In the genomic region with DNA sequence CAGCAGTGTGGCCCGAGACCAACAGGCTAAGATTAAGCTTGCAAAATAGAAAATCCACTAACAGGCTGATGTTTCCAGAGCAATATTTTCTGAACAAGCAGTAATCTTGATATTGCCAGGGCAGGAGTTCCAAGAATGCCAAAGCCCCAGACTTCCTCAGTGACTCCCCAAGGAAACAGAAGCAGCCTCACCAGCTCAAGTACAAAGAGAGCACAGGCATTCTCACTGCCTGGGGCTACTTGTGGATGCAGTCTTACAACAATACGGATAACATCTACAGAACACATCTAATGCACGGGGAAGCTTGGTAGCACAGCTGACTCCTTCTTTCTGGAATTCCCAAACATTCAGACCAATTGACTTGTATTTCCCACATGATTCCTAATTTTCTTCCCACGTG, we compare ENCODE assay signal across 23 mouse cellular contexts.
DNase-seq lines count a peak whose midpoint lies in the region; ATAC-seq lines count a peak whose summit lies in the region.
"Had no signal": no experiment of that assay in that cellular context is flagged by ENCODE, and none has a peak within 500 bp of the region (broad histone marks: within the 10 kb centered on the region; RNA-seq: fewer than 3 reads in every experiment).

No protein-coding gene starts in this region.

- no peak overlapping the region for H3K4me3 ChIP-seq in embryonic facial prominence, embryonic 11.5 days (ENCODE audit: low read depth, low read length)
- no peak overlapping the region for H3K4me3 ChIP-seq in embryonic facial prominence, embryonic 10.5 days
- H3K4me3 ChIP-seq in midbrain, embryonic 11.5 days (ENCODE audit: low read depth, low read length) = no peak overlapping the region
- H3K4me3 ChIP-seq in midbrain, embryonic 10.5 days = no peak overlapping the region
- H3K4me3 ChIP-seq in limb, embryonic 10.5 days = no peak overlapping the region
- H3K4me3 ChIP-seq: embryonic facial prominence, embryonic 15.5 days; hindbrain, embryonic 10.5 days; hindbrain, embryonic 15.5 days had no signal

- H3K9ac ChIP-seq in embryonic facial prominence, embryonic 11.5 days (replicated peaks; ENCODE audit: low read length) = no peak overlapping the region
- no peak overlapping the region for H3K9ac ChIP-seq in midbrain, embryonic 11.5 days (ENCODE audit: low read length)
- H3K9ac ChIP-seq: embryonic facial prominence, embryonic 15.5 days; hindbrain, embryonic 15.5 days had no signal

- no peak overlapping the region for H3K4me2 ChIP-seq in embryonic facial prominence, embryonic 11.5 days (ENCODE audit: low read depth, low read length)
- no peak overlapping the region for H3K4me2 ChIP-seq in midbrain, embryonic 11.5 days
- H3K4me2 ChIP-seq: embryonic facial prominence, embryonic 15.5 days; heart, embryonic 11.5 days; hindbrain, embryonic 15.5 days had no signal

- H3K36me3 ChIP-seq in embryonic facial prominence, embryonic 11.5 days (replicated peaks; ENCODE audit: control insufficient read depth, insufficient read depth, low read depth, low read length) = no peaks in the 10 kb centered on the region
- no peaks in the 10 kb centered on the region for H3K36me3 ChIP-seq in embryonic facial prominence, embryonic 10.5 days (replicated peaks)
- no peaks in the 10 kb centered on the region for H3K36me3 ChIP-seq in midbrain, embryonic 11.5 days (ENCODE audit: control insufficient read depth, insufficient read depth, low read length)
- H3K36me3 ChIP-seq in midbrain, embryonic 10.5 days = no peaks in the 10 kb centered on the region
- H3K36me3 ChIP-seq in limb, embryonic 10.5 days = no peaks in the 10 kb centered on the region
- H3K36me3 ChIP-seq: embryonic facial prominence, embryonic 15.5 days; hindbrain, embryonic 10.5 days; hindbrain, embryonic 15.5 days had no signal

- intact Hi-C loops in heart, postnatal 10 days (cut with DNase I) = no loop called here

- H3K27me3 ChIP-seq in embryonic facial prominence, embryonic 11.5 days (ENCODE audit: control insufficient read depth, insufficient read depth, low read length) = no peaks in the 10 kb centered on the region
- H3K27me3 ChIP-seq in embryonic facial prominence, embryonic 10.5 days (replicated peaks; ENCODE audit: low read depth, poor library complexity, severe bottlenecking) = no peaks in the 10 kb centered on the region
- no peaks in the 10 kb centered on the region for H3K27me3 ChIP-seq in midbrain, embryonic 11.5 days (ENCODE audit: control insufficient read depth, insufficient read depth, low read length)
- no peaks in the 10 kb centered on the region for H3K27me3 ChIP-seq in midbrain, embryonic 10.5 days (ENCODE audit: low read depth, poor library complexity, severe bottlenecking)
- no peaks in the 10 kb centered on the region for H3K27me3 ChIP-seq in limb, embryonic 10.5 days (ENCODE audit: low read depth, poor library complexity, severe bottlenecking)
- H3K27me3 ChIP-seq: embryonic facial prominence, embryonic 15.5 days; hindbrain, embryonic 15.5 days had no signal

- H3K27ac ChIP-seq in embryonic facial prominence, embryonic 11.5 days (replicated peaks; ENCODE audit: low read depth, low read length) = no peak overlapping the region
- no peak overlapping the region for H3K27ac ChIP-seq in embryonic facial prominence, embryonic 10.5 days (replicated peaks)
- no peak overlapping the region for H3K27ac ChIP-seq in midbrain, embryonic 11.5 days (ENCODE audit: low read depth, low read length)
- H3K27ac ChIP-seq in midbrain, embryonic 10.5 days (replicated peaks) = no peak overlapping the region
- peak overlapping the region; percentile 46; the same call in 1 of the 2 replicates for H3K27ac ChIP-seq in limb, embryonic 10.5 days
- H3K27ac ChIP-seq: embryonic facial prominence, embryonic 15.5 days; hindbrain, embryonic 10.5 days; hindbrain, embryonic 15.5 days had no signal

- no peak for ATAC-seq in embryonic facial prominence, embryonic 11.5 days (replicated peaks; ENCODE audit: insufficient number of reproducible peaks, low FRiP score, low TSS enrichment, low read depth)
- no peak for ATAC-seq in midbrain, embryonic 11.5 days (ENCODE audit: low FRiP score)
- ATAC-seq: activated CD4-positive, CD25-positive, alpha-beta regulatory T cell, adult 4 months; forebrain, embryonic 14.5 days; intestine, postnatal 0 days had no signal

- WGBS in embryonic facial prominence, embryonic 11.5 days = 38% methylated on average over 4 of the region's 4 CpGs
- WGBS in embryonic facial prominence, embryonic 10.5 days = 51% methylated on average over 4 of the region's 4 CpGs
- WGBS in midbrain, embryonic 11.5 days = 64% methylated on average over 4 of the region's 4 CpGs
- 79% methylated on average over 4 of the region's 4 CpGs for WGBS in midbrain, embryonic 10.5 days
- 84% methylated on average over 4 of the region's 4 CpGs for WGBS in limb, embryonic 10.5 days

- peak; percentile 48 for DNase-seq in embryonic facial prominence, embryonic 11.5 days (ENCODE audit: low spot score)
- DNase-seq in embryonic facial prominence, embryonic 10.5 days (ENCODE audit: low spot score) = no peak
- DNase-seq in heart, adult 11 months = peak; percentile 29
- DNase-seq in heart, postnatal 10 days = no peak
- DNase-seq in midbrain, embryonic 11.5 days (ENCODE audit: low spot score, missing footprints) = peak; percentile 72
- no peak for DNase-seq in midbrain, embryonic 10.5 days (ENCODE audit: low spot score)
- no peak for DNase-seq in limb, embryonic 10.5 days (ENCODE audit: low spot score)
- no peak for DNase-seq in thymus, postnatal 10 days (ENCODE audit: low spot score in 2 of 2)
- DNase-seq: adrenal gland, adult 8-10 months; adrenal gland, postnatal 25 days; cerebellum, adult 18-20 months; cerebellum, adult 9-10 months; cerebellum, postnatal 14 days; gastrocnemius, postnatal 10 days; gastrocnemius, postnatal 36 days; heart, postnatal 36 days had no signal

- H3K9me3 ChIP-seq in embryonic facial prominence, embryonic 11.5 days (replicated peaks; ENCODE audit: control insufficient read depth, low read length) = no peaks in the 10 kb centered on the region
- H3K9me3 ChIP-seq in embryonic facial prominence, embryonic 10.5 days = no peaks in the 10 kb centered on the region
- H3K9me3 ChIP-seq in midbrain, embryonic 11.5 days (ENCODE audit: control insufficient read depth, low read length) = no peaks in the 10 kb centered on the region
- no peaks in the 10 kb centered on the region for H3K9me3 ChIP-seq in midbrain, embryonic 10.5 days (replicated peaks)
- H3K9me3 ChIP-seq in limb, embryonic 10.5 days (replicated peaks) = no peaks in the 10 kb centered on the region
- H3K9me3 ChIP-seq: embryonic facial prominence, embryonic 15.5 days; hindbrain, embryonic 10.5 days; hindbrain, embryonic 15.5 days had no signal

- no peaks in the 10 kb centered on the region for H3K4me1 ChIP-seq in embryonic facial prominence, embryonic 11.5 days (ENCODE audit: control insufficient read depth, insufficient read depth, low read length)
- H3K4me1 ChIP-seq in embryonic facial prominence, embryonic 10.5 days = peaks cover 10% of the 10 kb centered on the region
- H3K4me1 ChIP-seq in midbrain, embryonic 11.5 days (ENCODE audit: control insufficient read depth, insufficient read depth, low read length) = no peaks in the 10 kb centered on the region
- 0 out of 2 replicates have a peak, but pooled peaks cover 4% of the 10 kb centered on the region for H3K4me1 ChIP-seq in midbrain, embryonic 10.5 days
- H3K4me1 ChIP-seq in limb, embryonic 10.5 days = peaks cover 24% of the 10 kb centered on the region
- H3K4me1 ChIP-seq: embryonic facial prominence, embryonic 15.5 days; hindbrain, embryonic 10.5 days; hindbrain, embryonic 15.5 days had no signal

Comparison
In these comparisons a context has a peak if more than half of its experiments do, and no peak if none do; other contexts are left out.
1. DNase-seq: peak in embryonic facial prominence, embryonic 11.5 days (single experiment), heart, adult 11 months (single experiment) and midbrain, embryonic 11.5 days (single experiment); none in embryonic facial prominence, embryonic 10.5 days (single experiment), heart, postnatal 10 days (0 of 2), midbrain, embryonic 10.5 days (single experiment), limb, embryonic 10.5 days (single experiment) and thymus, postnatal 10 days (0 of 2).